13 mouse cellular contexts compared by ENCODE assay signal in the genomic region with DNA sequence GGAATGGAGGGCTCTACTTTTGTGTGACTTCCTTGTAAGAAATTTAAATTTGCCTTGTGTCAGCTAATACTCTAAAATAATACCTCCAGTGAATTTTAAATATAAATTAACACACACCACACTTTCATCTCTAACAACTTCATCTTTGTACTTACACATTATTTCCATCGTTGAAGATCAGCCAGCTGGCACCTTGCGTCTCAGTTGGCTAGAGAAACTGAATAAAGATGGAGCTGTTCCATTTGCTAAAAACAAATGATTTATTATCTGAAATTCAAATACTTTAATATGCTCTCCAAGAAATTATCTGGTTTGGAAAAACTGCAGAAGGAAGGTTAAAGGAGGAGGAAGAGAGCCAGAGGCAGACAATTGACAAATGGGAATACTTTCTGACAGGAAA.
DNase-seq lines count a peak whose midpoint lies in the region; ATAC-seq and TF ChIP-seq lines count a peak whose summit lies in the region.
"Had no signal": no experiment of that assay in that cellular context is flagged by ENCODE, and none has a peak within 500 bp of the region (broad histone marks: within the 10 kb centered on the region; RNA-seq: fewer than 3 reads in every experiment).

No protein-coding gene starts in this region.

- no peak overlapping the region for H3K27ac ChIP-seq in lung, embryonic 14.5 days (ENCODE audit: low read depth)
- H3K27ac ChIP-seq in intestine, postnatal 0 days (ENCODE audit: low read depth, low read length), result no peak overlapping the region
- H3K27ac ChIP-seq: forebrain, embryonic 13.5 days; hindbrain, embryonic 13.5 days; left cerebral cortex, adult 2 months; neural tube, embryonic 13.5 days had no signal

- no peak for ATAC-seq in frontal cortex, adult (ENCODE audit: low TSS enrichment)
- peak; percentile 14; the same call in 1 of the 2 replicates for ATAC-seq in lung, embryonic 14.5 days (ENCODE audit: insufficient read depth)
- ATAC-seq in intestine, postnatal 0 days, result no peak
- ATAC-seq: forebrain, embryonic 13.5 days; Patski had no signal

- H3K4me2 ChIP-seq in lung, embryonic 14.5 days, result no peak overlapping the region
- no peak overlapping the region for H3K4me2 ChIP-seq in intestine, postnatal 0 days (replicated peaks; ENCODE audit: low read depth)
- H3K4me2 ChIP-seq: forebrain, embryonic 13.5 days; hindbrain, embryonic 13.5 days; neural tube, embryonic 13.5 days had no signal

- H3K36me3 ChIP-seq in lung, embryonic 14.5 days (ENCODE audit: insufficient read depth), result no peaks in the 10 kb centered on the region
- no peaks in the 10 kb centered on the region for H3K36me3 ChIP-seq in intestine, postnatal 0 days (ENCODE audit: control insufficient read depth, insufficient read depth)
- H3K36me3 ChIP-seq: hindbrain, embryonic 13.5 days; neural tube, embryonic 13.5 days had no signal

- WGBS in lung, embryonic 14.5 days, result 49% methylated on average over 2 of the region's 2 CpGs
- 75% methylated on average over 2 of the region's 2 CpGs for WGBS in intestine, postnatal 0 days

- TF ChIP-seq CTCF in lung, embryonic 14.5 days (IDR thresholded peaks at IDR 0.05; ENCODE audit: low read depth), result no peak
- TF ChIP-seq CTCF in intestine, postnatal 0 days (IDR thresholded peaks at IDR 0.05; ENCODE audit: low read depth), result no peak

- no peaks in the 10 kb centered on the region for H3K27me3 ChIP-seq in lung, embryonic 14.5 days (ENCODE audit: insufficient read depth, low read length)
- H3K27me3 ChIP-seq in intestine, postnatal 0 days (replicated peaks; ENCODE audit: control insufficient read depth, insufficient read depth, low read length), result no peaks in the 10 kb centered on the region
- H3K27me3 ChIP-seq: forebrain, embryonic 13.5 days; hindbrain, embryonic 13.5 days; neural tube, embryonic 13.5 days had no signal

- H3K4me1 ChIP-seq in lung, embryonic 14.5 days (ENCODE audit: insufficient read depth), result no peaks in the 10 kb centered on the region
- H3K4me1 ChIP-seq in intestine, postnatal 0 days (replicated peaks; ENCODE audit: control insufficient read depth, insufficient read depth, low read length), result no peaks in the 10 kb centered on the region
- H3K4me1 ChIP-seq: forebrain, embryonic 13.5 days; hindbrain, embryonic 13.5 days; neural tube, embryonic 13.5 days had no signal

- H3K9me3 ChIP-seq in lung, embryonic 14.5 days (ENCODE audit: low read depth, low read length), result no peaks in the 10 kb centered on the region
- no peaks in the 10 kb centered on the region for H3K9me3 ChIP-seq in intestine, postnatal 0 days (ENCODE audit: control insufficient read depth)
- H3K9me3 ChIP-seq: forebrain, embryonic 13.5 days; hindbrain, embryonic 13.5 days; neural tube, embryonic 13.5 days had no signal

- peak; percentile 15 to 43 for DNase-seq in frontal cortex, postnatal 36 days (ENCODE audit: low spot score in 2 of 2)
- DNase-seq in lung, embryonic 14.5 days, result peak; percentile 73
- no peak for DNase-seq in lung, postnatal 25 days (ENCODE audit: low spot score)
- peak; percentile 2 for DNase-seq in cerebellum, adult 9-11 months
- peak; percentile 18 for DNase-seq in layer of hippocampus, adult 9-11 months
- DNase-seq: kidney, adult 18-20 months had no signal

- no peak overlapping the region for H3K4me3 ChIP-seq in lung, embryonic 14.5 days (ENCODE audit: low read depth, low read length)
- no peak overlapping the region for H3K4me3 ChIP-seq in intestine, postnatal 0 days (ENCODE audit: low read depth, low read length)
- H3K4me3 ChIP-seq: forebrain, embryonic 13.5 days; hindbrain, embryonic 13.5 days; left cerebral cortex, adult 2 months; neural tube, embryonic 13.5 days had no signal

- H3K9ac ChIP-seq in lung, embryonic 14.5 days, result no peak overlapping the region
- H3K9ac ChIP-seq in intestine, postnatal 0 days (ENCODE audit: low read depth, low read length), result no peak overlapping the region
- H3K9ac ChIP-seq: forebrain, embryonic 13.5 days; hindbrain, embryonic 13.5 days; neural tube, embryonic 13.5 days had no signal
